Mouse (Mus musculus) small intestine, adult 2 months (tissue): ENCODE data around the gene Cldn11.

Experiments
- CTCF ChIP-seq: fragments of 200-500 bp; IDR thresholded peaks from 2 replicates; pipeline ENCODE4 v1.5.1; 2012; ENCODE audit warnings: low read depth, mild to moderate bottlenecking, control low read depth, inconsistent platforms, low read length, moderate library complexity, mixed read lengths; ENCODE audit not compliant: insufficient replicate concordance, insufficient read length; ENCODE audit errors: extremely low read depth
- POLR2A ChIP-seq: fragments of 200-500 bp; IDR thresholded peaks from 2 replicates; pipeline ENCODE4 v1.6.1; 2012; ENCODE audit warnings: low read depth, mild to moderate bottlenecking, control low read depth, inconsistent platforms, low read length, moderate library complexity

GRCm38 (mm10) chr3:31126303-31126702, 23.4 kb upstream of the Cldn11 start:
- TF ChIP-seq POLR2A (no peak), CTCF (no peak)
